Mouse (Mus musculus) neural tube, embryonic 11.5 days (tissue): ENCODE data around the gene Mcoln3. TPM values are rescaled to one million over a fixed set of nuclear protein-coding genes. Genes with fewer than 3 reads are reported as not detected.

ENCODE experiments used
- ATAC-seq: fragments of 200-750 bp; cut with Nextera tagmentation; 2 replicates; pipeline ENCODE4 v1.8.0; 2017; ENCODE audit warnings: moderate number of reproducible peaks, mild to moderate bottlenecking, moderate TSS enrichment, moderate library complexity; ENCODE audit not compliant: insufficient read depth, low FRiP score, low TSS enrichment
- DNase-seq: peaks from one replicate; pipeline ENCODE4 v3.0.0-alpha.2; 2015; ENCODE audit warnings: low spot score
- H3K27ac ChIP-seq: fragments of 300-500 bp; sonication (generic); 2 replicates; pipeline ENCODE4 v1.5.1; 2014; ENCODE audit warnings: low read depth, mild to moderate bottlenecking, low read length
- H3K27me3 ChIP-seq: fragments of 300-500 bp; sonication (generic); 2 replicates; pipeline ENCODE4 v1.6.1; 2014; ENCODE audit warnings: mild to moderate bottlenecking, low read length, mixed read lengths; ENCODE audit not compliant: control insufficient read depth, insufficient read depth
- H3K36me3 ChIP-seq: fragments of 300-500 bp; sonication (generic); 2 replicates; pipeline ENCODE4 v1.6.1; 2014; ENCODE audit warnings: mild to moderate bottlenecking, low read length, moderate library complexity, mixed read lengths; ENCODE audit not compliant: control insufficient read depth, insufficient read depth
- H3K4me1 ChIP-seq: fragments of 300-500 bp; sonication (generic); 2 replicates; pipeline ENCODE4 v1.6.1; 2014; ENCODE audit warnings: low read length, mixed read lengths; ENCODE audit not compliant: control insufficient read depth, insufficient read depth
- H3K4me2 ChIP-seq: fragments of 300-500 bp; sonication (generic); 2 replicates; pipeline ENCODE4 v1.6.1; 2014; ENCODE audit warnings: low read depth, mild to moderate bottlenecking, moderate library complexity
- H3K4me3 ChIP-seq: fragments of 300-500 bp; sonication (generic); 2 replicates; pipeline ENCODE4 v1.5.1; 2014; ENCODE audit warnings: low read depth, low read length
- H3K9ac ChIP-seq: fragments of 300-500 bp; sonication (generic); 2 replicates; pipeline ENCODE4 v1.6.1; 2014; ENCODE audit warnings: mild to moderate bottlenecking, low read length
- H3K9me3 ChIP-seq: fragments of 300-500 bp; sonication (generic); 2 replicates; pipeline ENCODE4 v1.6.1; 2016; ENCODE audit warnings: low read length; ENCODE audit not compliant: control insufficient read depth
- WGBS: fragments of 180-500 bp; shearing (Covaris S2); extraction: QIAGEN DNeasy Blood & Tissue Kit; methylation state at CpG from one replicate; pipeline ENCODE4 v1.1.7; 2014; 5-methylcytosine and 5-hydroxymethylcytosine counted together
- polyA plus RNA-seq: library from polyadenylated mRNA; unstranded; fragments of >200 nt; fragmentation: Nextera tagmentation; extraction: Ambion mirVana; gene quantifications from 2 replicates; pipeline ENCODE4 v1.2.1, GENCODE M21; 2014

Gene Mcoln3
- polyA plus RNA-seq, 1 experiment from 2014 or later = 4.1 TPM

- H3K9me3 ChIP-seq = no peaks in the 10 kb centered on the region
- ATAC-seq (no peak), DNase-seq (no peak)
- H3K9ac ChIP-seq = no peak overlapping the region
- H3K27ac ChIP-seq = no peak overlapping the region
- H3K36me3 ChIP-seq = no peaks in the 10 kb centered on the region
- 78% methylated on average over 5 of the region's 5 CpGs for WGBS
- H3K4me2 ChIP-seq = no peak overlapping the region
- no peak overlapping the region for H3K4me3 ChIP-seq
- no peaks in the 10 kb centered on the region for H3K4me1 ChIP-seq
- H3K27me3 ChIP-seq = no peaks in the 10 kb centered on the region
Measured at GRCm38 (mm10) chr3:146173030-146173429, 55.8 kb downstream of the Mcoln3 start.

- no peak overlapping the region for H3K9ac ChIP-seq
- no peaks in the 10 kb centered on the region for H3K9me3 ChIP-seq
- no peaks in the 10 kb centered on the region for H3K27me3 ChIP-seq
- H3K36me3 ChIP-seq = no peaks in the 10 kb centered on the region
- WGBS = 89% methylated on average over 9 of the region's 9 CpGs
- ATAC-seq (no peak), DNase-seq (no peak)
- H3K4me2 ChIP-seq = no peak overlapping the region
- H3K27ac ChIP-seq = no peak overlapping the region
- H3K4me1 ChIP-seq = no peaks in the 10 kb centered on the region
- H3K4me3 ChIP-seq = no peak overlapping the region
Measured at GRCm38 (mm10) chr3:146174215-146174614, 57.0 kb downstream of the Mcoln3 start.

- Histone ChIP-seq H3K4me2 (no peak overlapping the region), H3K4me1 (no peaks in the 10 kb centered on the region), H3K36me3 (no peaks in the 10 kb centered on the region), H3K9ac (no peak overlapping the region), H3K27me3 (no peaks in the 10 kb centered on the region), H3K27ac (no peak overlapping the region), H3K4me3 (no peak overlapping the region), H3K9me3 (no peaks in the 10 kb centered on the region)
- no peak for DNase-seq
- WGBS = 82% methylated on average over 7 of the region's 7 CpGs
- ATAC-seq = peak; percentile 13; the same call in 1 of the 2 replicates
Measured at GRCm38 (mm10) chr3:146177295-146177694, 60.0 kb downstream of the Mcoln3 start.

GRCm38 (mm10) chr3:146177748-146178582 lies 60.7 kb downstream of the Mcoln3 start:
- no peaks in the 10 kb centered on the region for H3K9me3 ChIP-seq
- H3K4me2 ChIP-seq = peak overlapping the region; percentile 38
- no peaks in the 10 kb centered on the region for H3K36me3 ChIP-seq
- ATAC-seq (peak; percentile 79), DNase-seq (peak; percentile 88)
- no peak overlapping the region for H3K27ac ChIP-seq
- WGBS = 6% methylated on average over 16 of the region's 16 CpGs
- no peaks in the 10 kb centered on the region for H3K27me3 ChIP-seq
- H3K4me1 ChIP-seq = no peaks in the 10 kb centered on the region
- H3K4me3 ChIP-seq = peak overlapping the region; percentile 12; the same call in 1 of the 2 replicates
- H3K9ac ChIP-seq = no peak overlapping the region

- Histone ChIP-seq H3K4me3 (no peak overlapping the region), H3K9me3 (no peaks in the 10 kb centered on the region), H3K27ac (no peak overlapping the region), H3K4me2 (no peak overlapping the region), H3K27me3 (no peaks in the 10 kb centered on the region), H3K4me1 (no peaks in the 10 kb centered on the region), H3K9ac (no peak overlapping the region), H3K36me3 (no peaks in the 10 kb centered on the region)
- no peak for ATAC-seq
- 39% methylated on average over 2 of the region's 2 CpGs for WGBS
- DNase-seq = no peak
Measured at GRCm38 (mm10) chr3:146180341-146180740, 63.1 kb downstream of the Mcoln3 start.

GRCm38 (mm10) chr3:146180986-146181385 lies 63.7 kb downstream of the Mcoln3 start:
- 33% methylated on average over 3 of the region's 3 CpGs for WGBS
- H3K27me3 ChIP-seq = no peaks in the 10 kb centered on the region
- no peak for ATAC-seq

GRCm38 (mm10) chr3:146184992-146185657 lies 67.9 kb downstream of the Mcoln3 start:
- H3K4me2 ChIP-seq = no peak overlapping the region
- no peaks in the 10 kb centered on the region for H3K4me1 ChIP-seq
- 0 out of 2 replicates have a peak, but pooled peaks cover 2% of the 10 kb centered on the region for H3K27me3 ChIP-seq
- WGBS = 23% methylated on average over 13 of the region's 13 CpGs
- DNase-seq (peak; percentile 75), ATAC-seq (peak; percentile 86; the same call in 1 of the 2 replicates)
- H3K27ac ChIP-seq = no peak overlapping the region
- no peaks in the 10 kb centered on the region for H3K36me3 ChIP-seq
- no peak overlapping the region for H3K4me3 ChIP-seq
- no peaks in the 10 kb centered on the region for H3K9me3 ChIP-seq
- no peak overlapping the region for H3K9ac ChIP-seq

More at GRCm38 (mm10) chr3:146180986-146181385, 63.7 kb downstream of the Mcoln3 start:
- Histone ChIP-seq H3K9ac (no peak overlapping the region), H3K4me1 (no peaks in the 10 kb centered on the region), H3K36me3 (no peaks in the 10 kb centered on the region), H3K9me3 (no peaks in the 10 kb centered on the region), H3K4me3 (no peak overlapping the region), H3K4me2 (no peak overlapping the region), H3K27ac (no peak overlapping the region)
- DNase-seq = peak; percentile 68

GRCm38 (mm10) chr3:146186033-146186432 lies 68.8 kb downstream of the Mcoln3 start:
- Histone ChIP-seq H3K4me1 (no peaks in the 10 kb centered on the region), H3K4me3 (no peak overlapping the region), H3K27ac (no peak overlapping the region), H3K36me3 (no peaks in the 10 kb centered on the region), H3K27me3 (0 out of 2 replicates have a peak, but pooled peaks cover 2% of the 10 kb centered on the region), H3K4me2 (no peak overlapping the region), H3K9me3 (no peaks in the 10 kb centered on the region), H3K9ac (no peak overlapping the region)
- 75% methylated on average over 10 of the region's 10 CpGs for WGBS
- DNase-seq (no peak), ATAC-seq (no peak)
